Mouse (Mus musculus) ovary, adult 18-20 months (tissue): Measurements from ENCODE around the gene 1700025C18Rik.

Experiments used
- DNase-seq: peaks from one replicate; pipeline ENCODE4 v3.0.0; 2022; ENCODE audit warnings: low spot score, mixed read lengths

Gene 1700025C18Rik

GRCm38 (mm10) chr2:165035058-165035431, 55.5 kb downstream of the 1700025C18Rik start:
- no peak for DNase-seq

GRCm38 (mm10) chr2:165034131-165035057, 56.2 kb downstream of the 1700025C18Rik start, which contains the start of gene Ncoa5:
TSS of gene Ncoa5 (minus strand) at chr2:165034867.
- peak; percentile 96 for DNase-seq

- DNase-seq, result no peak
Measured at GRCm38 (mm10) chr2:165033306-165033705, 57.2 kb downstream of the 1700025C18Rik start.

DNA sequence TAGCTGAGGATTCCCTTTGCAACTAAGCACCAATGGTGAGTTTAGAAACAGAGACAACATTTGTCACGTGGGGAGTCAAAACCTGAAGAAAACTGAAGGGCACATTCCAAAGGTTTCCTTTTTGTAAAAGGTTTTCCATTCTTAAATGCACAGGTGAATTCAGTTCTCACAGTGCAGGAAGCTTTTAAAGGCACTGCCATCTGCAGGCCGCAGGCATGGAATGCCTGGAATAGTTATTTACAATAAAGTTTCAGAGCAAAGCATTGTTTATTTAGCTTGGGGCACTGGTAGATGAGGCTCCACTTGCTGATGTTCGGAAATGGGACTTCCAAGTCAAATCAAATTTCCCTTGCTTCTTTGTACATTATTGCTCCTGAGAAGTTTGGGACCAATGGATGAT, 58.0 kb downstream of the 1700025C18Rik start:
- DNase-seq, result no peak
